Mouse (Mus musculus) ES-E14 (cell line): ENCODE data around the gene Ly6g6c.

ENCODE experiments used
- CHD2 ChIP-seq: IDR thresholded peaks from 2 replicates; pipeline ENCODE4 v1.6.1; 2014; ENCODE audit warnings: mild to moderate bottlenecking, low read depth, low read length, inconsistent platforms
- HCFC1 ChIP-seq: IDR thresholded peaks from 2 replicates; pipeline ENCODE4 v1.6.1; 2012; ENCODE audit warnings: low read length, inconsistent platforms, borderline replicate concordance; ENCODE audit not compliant: insufficient read depth
- MAFK ChIP-seq: IDR thresholded peaks from 2 replicates; pipeline ENCODE4 v1.6.1; 2014; ENCODE audit warnings: mild to moderate bottlenecking, low read depth, low read length, inconsistent platforms; ENCODE audit not compliant: insufficient read depth
- ZC3H11A ChIP-seq: IDR thresholded peaks from 2 replicates; pipeline ENCODE4 v1.6.1; 2012; ENCODE audit warnings: low read depth, mild to moderate bottlenecking, inconsistent platforms, low read length, borderline replicate concordance
- ZNF384 ChIP-seq: IDR thresholded peaks from 2 replicates; pipeline ENCODE4 v1.6.1; 2012; ENCODE audit warnings: low read depth, low read length, inconsistent platforms

DNA sequence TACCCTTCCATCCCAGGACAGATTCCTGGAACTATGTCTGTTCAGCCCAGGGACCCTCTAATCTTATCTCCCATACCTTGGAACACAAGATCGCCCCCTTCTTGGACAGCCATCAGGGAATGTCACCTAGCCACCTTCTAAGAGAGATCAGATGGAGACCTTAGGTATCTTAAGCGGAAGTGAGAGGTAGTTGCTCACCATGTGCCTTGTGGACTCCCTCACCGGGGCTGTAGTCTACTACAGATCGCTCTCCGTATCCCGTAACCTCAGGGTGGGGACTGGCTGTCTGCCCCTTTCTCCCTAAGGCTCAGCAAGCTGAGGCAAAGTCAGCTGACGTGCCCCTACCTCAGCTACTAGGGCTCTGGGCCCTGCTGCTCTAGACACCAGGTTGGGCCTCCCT is 38.9 kb downstream of the Ly6g6c start:
- TF ChIP-seq CHD2, result no peak
- no peak for TF ChIP-seq ZC3H11A
- TF ChIP-seq ZNF384, result no peak
- TF ChIP-seq HCFC1, result no peak
- no peak for TF ChIP-seq MAFK
